Mouse (Mus musculus): ENCODE measurements at regions not wholly inside any gene's neighbourhood (a gene's known extent, or its start where the extent isn't known, plus 50 kb on each side); places are given as distances from the start of the nearest gene placed in this dataset.

- no peak; the same call in 1 of the 2 replicates for ATAC-seq (ENCODE audit: insufficient read depth, low FRiP score, low read depth)
- Histone ChIP-seq H3K27me3 (replicated peaks) (no peaks in the 10 kb centered on the region), H3K36me3 (no peaks in the 10 kb centered on the region), H3K9ac (no peak overlapping the region), H3K4me1 (peaks cover 11% of the 10 kb centered on the region), H3K27ac (peak overlapping the region; percentile 74; the same call in 1 of the 2 replicates), H3K4me3 (replicated peaks) (no peak overlapping the region), H3K9me3 (no peaks in the 10 kb centered on the region), H3K4me2 (no peak overlapping the region)
- WGBS = 65% methylated on average over 4 of the region's 4 CpGs
Observed at GRCm38 (mm10) chr7:90044100-90044698, 63.4 kb upstream of the Eed start.

- Histone ChIP-seq H3K4me2 (no peak overlapping the region), H3K27ac (peak overlapping the region; percentile 74; the same call in 1 of the 2 replicates), H3K4me1 (peaks cover 11% of the 10 kb centered on the region), H3K9me3 (no peaks in the 10 kb centered on the region), H3K9ac (no peak overlapping the region), H3K27me3 (replicated peaks) (no peaks in the 10 kb centered on the region), H3K36me3 (no peaks in the 10 kb centered on the region), H3K4me3 (replicated peaks) (no peak overlapping the region)
- ATAC-seq (ENCODE audit: insufficient read depth, low FRiP score, low read depth) = no peak; the same call in 1 of the 2 replicates
- WGBS = 58% methylated on average over 4 of the region's 4 CpGs
Observed at GRCm38 (mm10) chr7:90045208-90045800, 64.5 kb upstream of the Eed start.

GRCm38 (mm10) chr7:90046228-90046627 lies 65.4 kb upstream of the Eed start:
- Histone ChIP-seq H3K27me3 (replicated peaks) (no peaks in the 10 kb centered on the region), H3K9me3 (no peaks in the 10 kb centered on the region), H3K4me3 (replicated peaks) (no peak overlapping the region), H3K4me1 (peaks cover 8% of the 10 kb centered on the region), H3K27ac (peak overlapping the region; percentile 68; the same call in 1 of the 2 replicates), H3K4me2 (no peak overlapping the region), H3K9ac (no peak overlapping the region), H3K36me3 (no peaks in the 10 kb centered on the region)
- ATAC-seq (ENCODE audit: insufficient read depth, low FRiP score, low read depth) = no peak
- 62% methylated on average over 3 of the region's 3 CpGs for WGBS

GRCm38 (mm10) chr7:90046862-90047261 lies 66.1 kb upstream of the Eed start:
- no peak overlapping the region for H3K4me2 ChIP-seq
- H3K27me3 ChIP-seq (replicated peaks) = no peaks in the 10 kb centered on the region
- H3K36me3 ChIP-seq = no peaks in the 10 kb centered on the region
- WGBS = 81% methylated on average over 4 of the region's 4 CpGs
- H3K9ac ChIP-seq = no peak overlapping the region
- H3K27ac ChIP-seq = no peak overlapping the region
- H3K4me1 ChIP-seq = peaks cover 3% of the 10 kb centered on the region
- no peaks in the 10 kb centered on the region for H3K9me3 ChIP-seq
- no peak for ATAC-seq (ENCODE audit: insufficient read depth, low FRiP score, low read depth)
- no peak overlapping the region for H3K4me3 ChIP-seq (replicated peaks)

GRCm38 (mm10) chr7:90048401-90049307 lies 67.9 kb upstream of the Eed start:
- Histone ChIP-seq H3K4me3 (replicated peaks) (no peak overlapping the region), H3K9me3 (no peaks in the 10 kb centered on the region), H3K4me1 (peaks cover 3% of the 10 kb centered on the region; the same call in 1 of the 2 replicates), H3K27ac (no peak overlapping the region), H3K36me3 (no peaks in the 10 kb centered on the region), H3K9ac (no peak overlapping the region), H3K27me3 (replicated peaks) (no peaks in the 10 kb centered on the region), H3K4me2 (no peak overlapping the region)
- WGBS = 67% methylated on average over 10 of the region's 10 CpGs
- no peak for ATAC-seq (ENCODE audit: insufficient read depth, low FRiP score, low read depth)

GRCm38 (mm10) chr7:90049831-90050237 lies 69.1 kb upstream of the Eed start:
- Histone ChIP-seq H3K4me1 (peaks cover 4% of the 10 kb centered on the region; the same call in 1 of the 2 replicates), H3K27me3 (replicated peaks) (no peaks in the 10 kb centered on the region), H3K27ac (no peak overlapping the region), H3K4me2 (no peak overlapping the region), H3K4me3 (replicated peaks) (no peak overlapping the region), H3K9ac (no peak overlapping the region), H3K36me3 (no peaks in the 10 kb centered on the region), H3K9me3 (no peaks in the 10 kb centered on the region)
- ATAC-seq (ENCODE audit: insufficient read depth, low FRiP score, low read depth) = no peak
- WGBS = 67% methylated on average over 8 of the region's 8 CpGs

- H3K4me3 ChIP-seq (replicated peaks) = no peak overlapping the region
- H3K4me1 ChIP-seq = peaks cover 10% of the 10 kb centered on the region; the same call in 1 of the 2 replicates
- peak; percentile 45; the same call in 1 of the 2 replicates for ATAC-seq (ENCODE audit: insufficient read depth, low FRiP score, low read depth)
- H3K27ac ChIP-seq = no peak overlapping the region
- no peak overlapping the region for H3K9ac ChIP-seq
- no peaks in the 10 kb centered on the region for H3K36me3 ChIP-seq
- H3K27me3 ChIP-seq (replicated peaks) = no peaks in the 10 kb centered on the region
- H3K4me2 ChIP-seq = no peak overlapping the region
- H3K9me3 ChIP-seq = no peaks in the 10 kb centered on the region
- 29% methylated on average over 7 of the region's 7 CpGs for WGBS
Observed at GRCm38 (mm10) chr7:90054795-90055511, 74.2 kb upstream of the Eed start.

- H3K27me3 ChIP-seq (replicated peaks) = no peaks in the 10 kb centered on the region
- 72% methylated on average over 1 of the region's 1 CpGs for WGBS
- H3K36me3 ChIP-seq = no peaks in the 10 kb centered on the region
- no peak overlapping the region for H3K4me2 ChIP-seq
- H3K27ac ChIP-seq = no peak overlapping the region
- ATAC-seq (ENCODE audit: insufficient read depth, low FRiP score, low read depth) = no peak
- no peak overlapping the region for H3K4me3 ChIP-seq (replicated peaks)
- H3K4me1 ChIP-seq = peaks cover 15% of the 10 kb centered on the region
- H3K9me3 ChIP-seq = no peaks in the 10 kb centered on the region
- H3K9ac ChIP-seq = no peak overlapping the region
Observed at GRCm38 (mm10) chr7:90057947-90058346, 72.1 kb upstream of the Picalm start.

GRCm38 (mm10) chr7:90058636-90059035 lies 71.4 kb upstream of the Picalm start:
- Histone ChIP-seq H3K27ac (no peak overlapping the region), H3K9ac (no peak overlapping the region), H3K4me2 (no peak overlapping the region), H3K9me3 (no peaks in the 10 kb centered on the region), H3K4me1 (peaks cover 15% of the 10 kb centered on the region), H3K4me3 (replicated peaks) (no peak overlapping the region), H3K36me3 (no peaks in the 10 kb centered on the region), H3K27me3 (replicated peaks) (no peaks in the 10 kb centered on the region)
- no peak for ATAC-seq (ENCODE audit: insufficient read depth, low FRiP score, low read depth)
- WGBS = 73% methylated on average over 4 of the region's 4 CpGs

- no peak for ATAC-seq (ENCODE audit: insufficient read depth, low FRiP score, low read depth)
- no peaks in the 10 kb centered on the region for H3K36me3 ChIP-seq
- no peaks in the 10 kb centered on the region for H3K27me3 ChIP-seq (replicated peaks)
- 72% methylated on average over 8 of the region's 8 CpGs for WGBS
- H3K9ac ChIP-seq = no peak overlapping the region
- H3K27ac ChIP-seq = no peak overlapping the region; the same call in 1 of the 2 replicates
- H3K4me3 ChIP-seq (replicated peaks) = no peak overlapping the region
- peaks cover 15% of the 10 kb centered on the region for H3K4me1 ChIP-seq
- no peak overlapping the region for H3K4me2 ChIP-seq
- H3K9me3 ChIP-seq = no peaks in the 10 kb centered on the region
Observed at GRCm38 (mm10) chr7:90059249-90059628, 70.8 kb upstream of the Picalm start.

- no peak for ATAC-seq (ENCODE audit: insufficient read depth, low FRiP score, low read depth)
- H3K9ac ChIP-seq = no peak overlapping the region
- WGBS = 65% methylated on average over 6 of the region's 6 CpGs
- H3K9me3 ChIP-seq = no peaks in the 10 kb centered on the region
- no peak overlapping the region for H3K4me2 ChIP-seq
- no peak overlapping the region for H3K4me3 ChIP-seq (replicated peaks)
- H3K27ac ChIP-seq = peak overlapping the region; percentile 52; the same call in 1 of the 2 replicates
- no peaks in the 10 kb centered on the region for H3K36me3 ChIP-seq
- peaks cover 14% of the 10 kb centered on the region for H3K4me1 ChIP-seq
- no peaks in the 10 kb centered on the region for H3K27me3 ChIP-seq (replicated peaks)
Observed at GRCm38 (mm10) chr7:90059629-90060301, 70.2 kb upstream of the Picalm start.

Measured in stomach, embryonic 15.5 days (tissue).